Mouse (Mus musculus) left cerebral cortex, adult 2 months (tissue): Measurements from ENCODE around the gene Fpgt. TPM values are rescaled to one million over a fixed set of nuclear protein-coding genes. Genes with fewer than 3 reads are reported as not detected.
A peak's percentile ranks its signal among the peaks of the same experiment; 100 is the strongest.

Experiments used
- DNase-seq, 2 experiments: peaks; one replicate each; pipeline ENCODE4 v3.0.0; 2021 to 2022; ENCODE audit warnings: low spot score in 2 of 2, mixed read lengths in 1 of 2; ENCODE audit errors: extremely low spot score in 1 of 2
- H3K27ac ChIP-seq: fragments of 200-600 bp; 2 replicates; pipeline ENCODE4 v1.8.1; 2022
- H3K4me3 ChIP-seq: fragments of 200-600 bp; 2 replicates; pipeline ENCODE4 v1.8.1; 2022
- CTCF ChIP-seq: fragments of 200-600 bp; IDR thresholded peaks from 2 replicates; pipeline ENCODE4 v1.8.1; 2022; ENCODE audit warnings: antibody characterized with exemption, mild to moderate bottlenecking, moderate library complexity
- intact Hi-C: fragments of 180-260 bp; cut with DNase I; formaldehyde crosslinking; loops from one replicate; pipeline ENCODE4 v1.15.1; 2025
- long read RNA-seq, 2 experiments: library from polyadenylated mRNA; stranded (forward); transcript quantifications; one replicate each; pipeline ENCODE4 v2.0.0; 2021; ENCODE audit warnings: borderline mapping rate in 2 of 2
- total RNA-seq, 2 experiments: library from RNA; stranded (reverse); gene quantifications; 2 replicates each; pipeline ENCODE4 v1.2.3; 2021

Fpgt gene
- 10 to 100 TPM; 27.0 to 27.2 TPM for total RNA-seq
- long read RNA-seq, experiment 1, transcript Fpgt-205 (4 exons, 875 nt): minor isoform, 5 of 25 reads
- long read RNA-seq, experiment 1, transcript Fpgt-201 (4 exons, 3,518 nt): major isoform, 8 of 25 reads
- long read RNA-seq, experiment 1, partial matches to known transcripts: 2 of 25 reads
- long read RNA-seq, experiment 1, other reads (novel, unspliced or antisense): 9 of 25 reads
- long read RNA-seq, experiment 2, transcript Fpgt-205 (4 exons, 875 nt): major isoform, 7 of 17 reads
- long read RNA-seq, experiment 2, partial matches to known transcripts: 3 of 17 reads
- long read RNA-seq, experiment 2, other reads (novel, unspliced or antisense): 2 of 17 reads

- no peak; the same call in 1 of the 2 replicates for TF ChIP-seq CTCF
- H3K4me3 ChIP-seq: peak within 1 kb of the TSS; percentile 56
- peak; percentile 86 to 91 for DNase-seq
- peak within 1 kb of the TSS; percentile 95 for H3K27ac ChIP-seq
- intact Hi-C loops: loop anchor here (2.0 to 5.0 kb wide), 3 partner anchors 277 to 497 kb away; partner anchors contain the start of genes Cryz, Erich3 and Tyw3
Measured at GRCm38 (mm10) chr3:155093116-155093956, at the start of gene Fpgt, which contains the start of gene Lrriq3. TSS of gene Fpgt (minus strand) at chr3:155093403. TSS of gene Lrriq3 (plus strand) at chr3:155093434.

- no peak overlapping the region for H3K4me3 ChIP-seq
- DNase-seq: no peak
- no peak overlapping the region for H3K27ac ChIP-seq
- intact Hi-C loops: no loop called here
- no peak for TF ChIP-seq CTCF
Measured at GRCm38 (mm10) chr3:155141047-155141446, 47.8 kb upstream of the Fpgt start.

GRCm38 (mm10) chr3:155137737-155138136 is 44.5 kb upstream of the Fpgt start:
- H3K27ac ChIP-seq: no peak overlapping the region
- TF ChIP-seq CTCF: no peak
- intact Hi-C loops: no loop called here
- no peak overlapping the region for H3K4me3 ChIP-seq
- no peak for DNase-seq

- DNase-seq: no peak
- TF ChIP-seq CTCF: no peak
- intact Hi-C loops: no loop called here
- Histone ChIP-seq H3K27ac (no peak overlapping the region), H3K4me3 (no peak overlapping the region)
Measured at GRCm38 (mm10) chr3:155105957-155106356, 12.8 kb upstream of the Fpgt start.

GRCm38 (mm10) chr3:155099266-155099665 is 6.1 kb upstream of the Fpgt start:
- DNase-seq: no peak
- Histone ChIP-seq H3K4me3 (no peak overlapping the region), H3K27ac (no peak overlapping the region)
- intact Hi-C loops: no loop called here
- no peak for TF ChIP-seq CTCF

- intact Hi-C loops: loop anchor here (2.0 to 5.0 kb wide), 3 partner anchors 275 to 495 kb away; partner anchors contain the start of genes Cryz, Erich3 and Tyw3
- Histone ChIP-seq H3K4me3 (no peak overlapping the region; the same call in 1 of the 2 replicates), H3K27ac (no peak overlapping the region)
- no peak for TF ChIP-seq CTCF
- DNase-seq: no peak
Measured at GRCm38 (mm10) chr3:155092081-155092480, 1.1 kb downstream of the Fpgt start.

- TF ChIP-seq CTCF: no peak
- intact Hi-C loops: no loop called here
- no peak for DNase-seq
- Histone ChIP-seq H3K27ac (no peak overlapping the region), H3K4me3 (no peak overlapping the region)
Measured at GRCm38 (mm10) chr3:155077908-155078307, 15.3 kb downstream of the Fpgt start.

GRCm38 (mm10) chr3:155059449-155059822 is 33.8 kb downstream of the Fpgt start:
- no peak overlapping the region for H3K27ac ChIP-seq
- TF ChIP-seq CTCF: no peak
- intact Hi-C loops: no loop called here
- DNase-seq: no peak
- H3K4me3 ChIP-seq: no peak overlapping the region

- DNase-seq: no peak
- no peak overlapping the region for H3K27ac ChIP-seq
- H3K4me3 ChIP-seq: no peak overlapping the region
- TF ChIP-seq CTCF: no peak
- intact Hi-C loops: no loop called here
Measured at GRCm38 (mm10) chr3:155058800-155059448, 34.3 kb downstream of the Fpgt start.

- no peak overlapping the region for H3K27ac ChIP-seq
- H3K4me3 ChIP-seq: no peak overlapping the region
- DNase-seq: no peak
- no peak for TF ChIP-seq CTCF
- intact Hi-C loops: no loop called here
Measured at GRCm38 (mm10) chr3:155057566-155057965, 35.6 kb downstream of the Fpgt start.

GRCm38 (mm10) chr3:155056606-155057005 is 36.6 kb downstream of the Fpgt start:
- no peak overlapping the region for H3K27ac ChIP-seq
- H3K4me3 ChIP-seq: no peak overlapping the region
- TF ChIP-seq CTCF: no peak
- no peak for DNase-seq
- intact Hi-C loops: no loop called here
